ENCODE assay signal across 7 mouse cellular contexts in the genomic region with DNA sequence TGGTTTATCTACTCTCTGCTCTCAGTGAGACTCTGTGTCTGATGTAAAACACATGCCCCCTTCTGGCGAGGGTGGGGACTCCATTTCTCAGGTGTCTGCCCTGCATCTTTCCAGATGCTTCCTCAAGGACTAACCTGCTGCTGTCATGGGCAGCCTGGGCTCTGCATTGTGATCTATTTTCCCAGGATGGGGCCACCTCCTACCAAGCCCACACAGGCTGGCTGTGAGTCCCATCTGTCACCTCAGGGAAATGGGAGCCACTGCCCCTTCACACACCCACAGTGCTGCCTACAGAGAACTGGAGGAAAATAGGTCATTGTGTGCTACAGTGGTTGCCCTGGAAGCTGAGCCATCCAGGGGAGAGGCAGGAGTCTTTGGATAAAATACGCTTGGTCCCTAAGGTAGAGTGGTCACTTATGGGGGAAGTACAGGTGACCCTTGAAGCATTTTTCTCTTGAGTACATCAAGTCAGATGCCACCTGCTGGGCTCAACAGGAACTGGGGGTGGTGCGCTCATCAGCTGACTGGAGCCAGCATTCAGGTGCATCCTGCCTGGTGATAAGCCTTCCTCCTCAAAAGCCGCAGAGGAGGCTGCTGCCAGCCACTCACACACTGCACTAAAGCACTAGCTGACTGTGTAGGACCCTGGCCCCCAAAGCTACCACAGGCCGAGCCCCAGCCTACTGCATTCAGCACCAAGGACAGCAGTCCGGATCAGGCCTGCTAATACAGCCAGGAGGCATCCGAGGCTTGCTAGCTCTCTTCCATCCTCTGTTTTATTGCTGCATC. TPM values are rescaled to one million over a fixed set of nuclear protein-coding genes. Genes with fewer than 3 reads are reported as not detected.
A peak's percentile ranks its signal among the peaks of the same experiment; 100 is the strongest.
DNase-seq lines count a peak whose midpoint lies in the region; ATAC-seq and TF ChIP-seq lines count a peak whose summit lies in the region.

No protein-coding gene starts in this region.

- H3K27me3 ChIP-seq in kidney, adult 2 months (replicated peaks; ENCODE audit: control insufficient read depth, insufficient read depth, low read length), result no peaks in the 10 kb centered on the region
- 0 out of 2 replicates have a peak, but pooled peaks cover 4% of the 10 kb centered on the region for H3K27me3 ChIP-seq in intestine, embryonic 15.5 days (replicated peaks)

- H3K4me1 ChIP-seq in kidney, adult 2 months (ENCODE audit: control insufficient read depth, insufficient read depth, low read length), result no peaks in the 10 kb centered on the region
- no peaks in the 10 kb centered on the region for H3K4me1 ChIP-seq in intestine, embryonic 15.5 days (replicated peaks)

- DNase-seq in kidney, adult 2 months, result no peak
- DNase-seq in kidney, adult 18-20 months, result no peak
- peak; percentile 14 for DNase-seq in MN1 (ENCODE audit: low spot score)
- peak; percentile 58 to 72 for DNase-seq in cerebellum, postnatal 14 days
- DNase-seq in neural tube, embryonic 10.5 days (ENCODE audit: extremely low spot score, low spot score), result peak; percentile 39
- DNase-seq in spleen, adult 18-20 months, result no peak

- H3K4me3 ChIP-seq in kidney, adult 2 months (ENCODE audit: insufficient read depth, low read depth, low read length), result no peak overlapping the region
- H3K4me3 ChIP-seq in intestine, embryonic 15.5 days (replicated peaks), result no peak overlapping the region

- H3K4me2 ChIP-seq in intestine, embryonic 15.5 days (replicated peaks), result no peak overlapping the region

- peak; percentile 18; the same call in 1 of the 2 replicates for TF ChIP-seq CTCF in kidney, adult 2 months (conservative IDR thresholded peaks at IDR 0.05; ENCODE audit: insufficient read depth, insufficient read length, low read depth, low read length)

- ATAC-seq in intestine, embryonic 15.5 days, result peak; percentile 47; the same call in 1 of the 2 replicates

- H3K36me3 ChIP-seq in kidney, adult 2 months (ENCODE audit: control insufficient read depth, insufficient read depth, low read length), result no peaks in the 10 kb centered on the region
- no peaks in the 10 kb centered on the region for H3K36me3 ChIP-seq in intestine, embryonic 15.5 days

- WGBS in kidney, adult 2 months, result 22% methylated on average over 7 of the region's 7 CpGs
- WGBS in intestine, embryonic 15.5 days, result 26% methylated on average over 7 of the region's 7 CpGs

- no peaks in the 10 kb centered on the region for H3K9me3 ChIP-seq in intestine, embryonic 15.5 days

- TF ChIP-seq POLR2A in kidney, adult 2 months (IDR thresholded peaks at IDR 0.05; ENCODE audit: low read depth, low read length), result no peak

- H3K9ac ChIP-seq in intestine, embryonic 15.5 days, result no peak overlapping the region

- no peak overlapping the region for H3K27ac ChIP-seq in kidney, adult 2 months (ENCODE audit: insufficient read depth, low read depth, low read length)
- H3K27ac ChIP-seq in intestine, embryonic 15.5 days, result no peak overlapping the region

RNA-seq across cellular contexts. Expression of a gene that starts 23.5 kb away (rescaled TPM):
- polyA plus RNA-seq in kidney, adult 2 months (2012; rRNA removed), result 0.31 and 0.52 TPM in 2 replicates
- 1.3 and 1.8 TPM in 2 replicates for polyA plus RNA-seq in intestine, embryonic 15.5 days (2015; fragmentation: Nextera tagmentation; extraction: Ambion mirVana)

RNA-seq across cellular contexts. Expression of a gene that starts 54.7 kb away (rescaled TPM):
- 86.2 and 92.3 TPM in 2 replicates for polyA plus RNA-seq in kidney, adult 2 months (2012; rRNA removed)
- polyA plus RNA-seq in intestine, embryonic 15.5 days (2015; fragmentation: Nextera tagmentation; extraction: Ambion mirVana), result 43.9 and 46.2 TPM in 2 replicates

Comparison
In these comparisons a context has a peak if more than half of its experiments do, and no peak if none do; other contexts are left out.
1. DNase-seq: peak in MN1 (single experiment), cerebellum, postnatal 14 days (2 of 2) and neural tube, embryonic 10.5 days (single experiment); none in kidney, adult 2 months (single experiment), kidney, adult 18-20 months (single experiment) and spleen, adult 18-20 months (0 of 2).